Mouse (Mus musculus) hindbrain, embryonic 16.5 days (tissue): Measurements from ENCODE around the gene Osbp2. TPM values are rescaled to one million over a fixed set of nuclear protein-coding genes. Genes with fewer than 3 reads are reported as not detected.

Experiments used
- ATAC-seq: fragments of 200-750 bp; cut with Nextera tagmentation; 2 replicates; pipeline ENCODE4 v1.8.0; 2017; ENCODE audit warnings: moderate TSS enrichment, moderate library complexity
- H3K27ac ChIP-seq: fragments of 300-500 bp; sonication (generic); 2 replicates; pipeline ENCODE4 v1.5.1; 2014; ENCODE audit warnings: low read depth, mild to moderate bottlenecking, control low read depth, low read length, moderate library complexity
- H3K27me3 ChIP-seq: fragments of 300-500 bp; sonication (generic); replicated peaks from 2 replicates; pipeline ENCODE4 v1.6.1; 2014; ENCODE audit warnings: low read length; ENCODE audit not compliant: control insufficient read depth, insufficient read depth
- H3K36me3 ChIP-seq: fragments of 300-500 bp; sonication (generic); 2 replicates; pipeline ENCODE4 v1.6.1; 2014; ENCODE audit warnings: mild to moderate bottlenecking, low read length, moderate library complexity, mixed read lengths; ENCODE audit not compliant: control insufficient read depth, insufficient read depth
- H3K4me1 ChIP-seq: fragments of 300-500 bp; sonication (generic); 2 replicates; pipeline ENCODE4 v1.6.1; 2014; ENCODE audit warnings: low read depth, low read length; ENCODE audit not compliant: control insufficient read depth, insufficient read depth
- H3K4me2 ChIP-seq: fragments of 300-500 bp; sonication (generic); 2 replicates; pipeline ENCODE4 v1.6.1; 2014; ENCODE audit warnings: mild to moderate bottlenecking, low read length, control low read depth, moderate library complexity
- H3K4me3 ChIP-seq: fragments of 300-500 bp; sonication (generic); 2 replicates; pipeline ENCODE4 v1.5.1; 2014; ENCODE audit warnings: mild to moderate bottlenecking, low read length, control low read depth, moderate library complexity
- H3K9ac ChIP-seq: fragments of 300-500 bp; sonication (generic); 2 replicates; pipeline ENCODE4 v1.6.1; 2014; ENCODE audit warnings: low read depth, mild to moderate bottlenecking, control low read depth, low read length, moderate library complexity
- H3K9me3 ChIP-seq: fragments of 300-500 bp; sonication (generic); 2 replicates; pipeline ENCODE4 v1.6.1; 2014; ENCODE audit warnings: mild to moderate bottlenecking, low read length, moderate library complexity; ENCODE audit not compliant: control insufficient read depth
- WGBS: fragments of 180-500 bp; shearing (Covaris S2); extraction: QIAGEN DNeasy Blood & Tissue Kit; methylation state at CpG from one replicate; pipeline ENCODE4 v1.1.7; 2014; 5-methylcytosine and 5-hydroxymethylcytosine counted together
- polyA plus RNA-seq: library from polyadenylated mRNA; unstranded; fragments of >200 nt; fragmentation: Nextera tagmentation; extraction: Ambion mirVana; gene quantifications from 2 replicates; pipeline ENCODE4 v1.2.1, GENCODE M21; 2015

Gene Osbp2
- polyA plus RNA-seq, 1 experiment from 2014 or later, result 34.8 TPM

DNA sequence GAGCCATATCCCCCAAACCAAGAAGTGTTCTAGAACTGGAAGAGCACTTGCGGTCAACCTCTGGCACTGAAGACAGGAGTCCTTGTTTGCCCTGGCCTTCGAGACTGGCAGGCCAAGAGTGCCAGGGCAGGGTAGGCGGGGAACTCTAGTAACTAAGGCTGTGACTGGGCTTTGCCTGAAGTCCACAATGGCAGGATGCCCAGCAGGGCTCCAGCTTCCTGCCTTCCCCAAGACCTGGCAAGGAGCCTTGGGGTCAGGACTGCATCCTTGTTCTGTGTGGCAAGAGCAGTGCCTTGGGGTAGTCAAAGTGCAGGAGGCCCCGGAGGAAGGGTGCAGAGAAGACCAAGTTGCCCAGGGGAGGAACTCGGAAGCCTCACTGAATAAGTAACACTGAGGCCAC is 39.3 kb upstream of the Osbp2 start:
- no peaks in the 10 kb centered on the region for H3K9me3 ChIP-seq
- 0 out of 2 replicates have a peak overlapping the region, but pooled peaks have one; percentile 13 for H3K27ac ChIP-seq
- peaks cover 3% of the 10 kb centered on the region; the same call in 1 of the 2 replicates for H3K36me3 ChIP-seq
- no peak overlapping the region for H3K9ac ChIP-seq
- WGBS, result 64% methylated on average over 5 of the region's 5 CpGs
- H3K4me1 ChIP-seq, result no peaks in the 10 kb centered on the region; the same call in 1 of the 2 replicates
- no peak overlapping the region for H3K4me2 ChIP-seq
- H3K4me3 ChIP-seq, result no peak overlapping the region
- no peaks in the 10 kb centered on the region for H3K27me3 ChIP-seq
- ATAC-seq, result peak; percentile 54

DNA sequence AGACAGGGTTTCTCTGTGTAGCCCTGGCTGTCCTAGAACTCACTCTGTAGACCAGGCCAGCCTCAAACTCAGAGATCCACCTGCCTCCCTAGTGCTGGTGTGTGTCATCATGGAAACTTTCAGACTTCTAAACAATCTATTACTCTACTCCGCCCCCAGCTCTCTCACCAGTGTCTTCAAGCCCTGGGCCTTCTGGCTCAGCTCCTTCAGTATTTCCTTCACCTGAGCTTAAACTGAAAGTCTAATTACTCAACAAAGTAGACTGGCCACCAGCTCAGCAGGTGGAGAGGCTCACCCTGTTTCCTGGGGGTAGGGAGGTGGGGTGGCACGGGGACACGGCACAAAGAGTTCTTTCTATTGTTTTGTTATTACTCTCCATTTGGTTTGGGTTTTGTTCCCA is 38.8 kb upstream of the Osbp2 start:
- Histone ChIP-seq H3K36me3 (peaks cover 3% of the 10 kb centered on the region; the same call in 1 of the 2 replicates), H3K4me3 (no peak overlapping the region), H3K27me3 (no peaks in the 10 kb centered on the region), H3K4me2 (no peak overlapping the region), H3K9ac (no peak overlapping the region), H3K4me1 (no peaks in the 10 kb centered on the region; the same call in 1 of the 2 replicates), H3K9me3 (no peaks in the 10 kb centered on the region), H3K27ac (no peak overlapping the region)
- no peak for ATAC-seq
- WGBS, result 89% methylated on average over 3 of the region's 3 CpGs

DNA sequence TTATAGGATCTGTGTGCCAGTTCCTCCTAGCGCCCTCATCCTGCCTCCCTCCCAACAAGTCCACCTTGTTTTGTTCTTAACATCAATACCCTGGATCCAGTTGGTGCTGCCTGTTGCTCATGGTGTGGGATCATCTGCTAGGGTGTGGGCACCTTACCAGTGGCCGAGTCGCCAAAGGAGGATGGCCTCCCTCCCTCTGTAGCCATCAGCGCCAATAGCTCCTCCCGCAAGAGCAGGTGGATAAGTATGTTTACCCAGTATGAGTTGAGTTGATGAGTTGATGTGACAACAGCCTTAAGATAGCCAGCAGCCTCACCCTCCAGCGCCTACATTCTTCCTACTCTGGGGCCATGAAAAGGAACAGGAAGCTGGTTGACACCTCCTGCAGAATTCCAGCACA is 36.6 kb upstream of the Osbp2 start:
- Histone ChIP-seq H3K9ac (no peak overlapping the region), H3K27ac (no peak overlapping the region), H3K9me3 (no peaks in the 10 kb centered on the region), H3K4me3 (no peak overlapping the region), H3K4me2 (no peak overlapping the region), H3K27me3 (no peaks in the 10 kb centered on the region), H3K4me1 (no peaks in the 10 kb centered on the region; the same call in 1 of the 2 replicates), H3K36me3 (peaks cover 6% of the 10 kb centered on the region)
- ATAC-seq, result no peak
- WGBS, result 89% methylated on average over 6 of the region's 6 CpGs

DNA sequence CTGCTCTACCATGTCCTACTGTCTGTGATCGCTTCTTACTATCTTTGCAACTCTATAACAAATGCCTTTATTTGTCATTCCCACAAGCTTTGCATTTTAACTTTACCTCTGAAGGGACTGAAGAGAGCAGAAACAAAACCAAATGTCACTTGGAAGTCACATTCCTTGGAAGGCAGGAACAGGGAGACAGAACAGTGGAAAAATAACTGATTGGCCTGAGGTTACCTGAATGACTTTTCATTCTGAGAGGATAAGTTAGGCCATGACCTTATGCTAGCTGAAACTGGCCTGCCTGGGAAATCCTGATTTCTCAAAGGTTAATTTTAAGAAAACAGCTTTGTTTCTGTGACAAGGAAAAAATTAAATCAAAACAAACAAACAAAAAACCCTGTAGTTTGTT is 32.2 kb upstream of the Osbp2 start:
- WGBS, result 91% methylated on average over 1 of the region's 1 CpGs
- Histone ChIP-seq H3K9ac (no peak overlapping the region), H3K4me2 (no peak overlapping the region; the same call in 1 of the 2 replicates), H3K9me3 (no peaks in the 10 kb centered on the region), H3K27me3 (no peaks in the 10 kb centered on the region), H3K4me1 (peaks cover 6% of the 10 kb centered on the region), H3K27ac (no peak overlapping the region), H3K36me3 (peaks cover 6% of the 10 kb centered on the region), H3K4me3 (no peak overlapping the region)
- no peak for ATAC-seq

DNA sequence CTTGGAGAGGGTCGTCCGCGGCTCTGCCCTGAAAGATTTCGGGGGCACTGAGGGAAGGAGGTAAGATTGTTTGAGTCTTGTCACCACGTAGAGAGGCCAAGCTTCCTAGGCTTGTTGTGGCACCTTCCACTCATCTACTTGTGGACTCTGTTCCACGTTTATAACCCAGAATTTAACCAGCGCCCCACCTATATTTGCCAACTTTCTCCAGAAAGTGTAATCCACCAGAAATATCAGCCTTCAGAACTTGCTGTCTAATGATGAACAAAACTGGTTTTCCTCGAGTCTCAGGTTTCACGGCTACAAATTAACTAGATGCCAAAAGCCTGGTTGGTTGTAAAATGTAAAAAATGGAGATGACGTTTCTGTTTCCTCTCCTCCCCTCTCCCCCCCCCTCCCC is 31.8 kb upstream of the Osbp2 start:
- Histone ChIP-seq H3K36me3 (peaks cover 6% of the 10 kb centered on the region), H3K27me3 (no peaks in the 10 kb centered on the region), H3K4me3 (peak overlapping the region; percentile 57), H3K27ac (peak overlapping the region; percentile 68), H3K9ac (peak overlapping the region; percentile 65), H3K4me1 (peaks cover 6% of the 10 kb centered on the region), H3K9me3 (no peaks in the 10 kb centered on the region), H3K4me2 (peak overlapping the region; percentile 71)
- WGBS, result 3% methylated on average over 10 of the region's 10 CpGs
- no peak for ATAC-seq

DNA sequence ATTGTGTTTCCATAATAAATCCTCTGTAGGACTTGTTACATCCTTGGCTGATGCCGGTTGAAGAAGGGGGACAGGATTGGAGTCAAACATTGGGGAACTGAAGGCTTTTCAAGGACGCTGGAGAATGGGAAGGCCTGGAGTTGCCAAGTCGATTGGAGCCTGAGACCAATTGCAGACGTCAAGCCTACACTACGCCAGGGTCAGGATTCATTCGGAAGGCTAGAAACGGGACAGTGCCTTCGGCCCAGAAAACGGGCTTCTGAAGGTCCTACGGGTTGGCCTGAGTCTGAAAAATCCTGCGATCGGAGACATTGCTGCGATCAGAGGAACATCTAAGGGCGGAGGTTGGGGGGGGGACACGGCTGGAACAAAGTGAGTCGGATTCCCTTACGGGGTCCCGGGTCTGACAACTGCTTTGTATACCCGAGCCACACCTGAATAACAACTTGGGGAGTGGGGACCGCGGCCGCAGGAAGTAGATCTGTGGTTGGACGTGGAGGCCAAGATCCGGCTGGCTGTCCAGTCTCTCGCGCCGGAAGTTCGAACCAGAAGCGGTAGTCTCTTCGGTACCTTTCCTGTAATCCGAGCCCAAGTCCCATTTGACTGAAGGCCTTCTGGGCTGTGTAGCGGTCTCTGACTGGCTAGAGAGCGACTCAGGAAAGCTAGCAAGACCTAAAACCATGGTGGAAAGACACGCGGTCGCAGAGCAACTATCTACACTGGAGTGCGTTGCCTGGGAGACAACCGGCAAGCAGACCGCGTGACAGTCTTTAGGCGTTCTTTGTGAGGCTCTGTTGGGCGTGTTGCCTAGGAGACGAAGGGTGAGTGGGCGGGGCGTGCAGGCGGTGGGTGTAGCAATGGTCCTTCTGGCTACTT is 30.9 kb upstream of the Osbp2 start, which contains the start of the genes 4921536K21Rik and Dusp18:
Gene 4921536K21Rik (minus strand): TSS at position 693 of the 876 bp plus-strand sequence.
Gene Dusp18 (plus strand): TSS at position 835 of the 876 bp plus-strand sequence.
- Histone ChIP-seq H3K27ac (peak within 1 kb of the TSS; percentile 68), H3K4me3 (peak within 1 kb of the TSS; percentile 57), H3K9me3 (no peaks in the 10 kb centered on the region), H3K27me3 (no peaks in the 10 kb centered on the region), H3K36me3 (peaks cover 6% of the 10 kb centered on the region), H3K4me2 (peak within 1 kb of the TSS; percentile 71), H3K9ac (peak within 1 kb of the TSS; percentile 65), H3K4me1 (peaks cover 6% of the 10 kb centered on the region)
- peak; percentile 99 for ATAC-seq
- WGBS, result 2% methylated on average over 46 of the region's 46 CpGs

DNA sequence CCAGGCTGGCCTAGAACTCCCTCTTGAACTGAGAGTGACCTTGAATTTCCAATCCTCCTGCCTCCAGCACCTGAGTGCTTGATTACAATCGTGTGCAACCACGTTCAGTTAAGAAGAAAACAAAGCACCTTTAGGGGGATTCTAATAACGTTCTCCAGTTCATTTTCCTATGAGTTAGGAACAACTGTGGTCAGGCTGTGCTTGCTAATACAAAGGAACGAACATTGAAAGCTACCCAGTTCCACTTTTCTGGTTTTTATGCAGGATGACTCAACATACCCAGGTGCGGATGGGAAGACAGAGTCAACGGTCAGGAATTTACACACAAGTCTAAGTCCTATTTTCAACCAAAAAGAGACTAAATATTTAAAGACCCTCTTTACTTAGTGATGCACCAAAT is 30.3 kb upstream of the Osbp2 start:
- Histone ChIP-seq H3K9me3 (no peaks in the 10 kb centered on the region), H3K27me3 (no peaks in the 10 kb centered on the region), H3K36me3 (peaks cover 6% of the 10 kb centered on the region), H3K9ac (no peak overlapping the region), H3K4me2 (peak overlapping the region; percentile 71), H3K27ac (no peak overlapping the region), H3K4me1 (peaks cover 6% of the 10 kb centered on the region), H3K4me3 (no peak overlapping the region; the same call in 1 of the 2 replicates)
- WGBS, result 80% methylated on average over 6 of the region's 6 CpGs
- ATAC-seq, result no peak

DNA sequence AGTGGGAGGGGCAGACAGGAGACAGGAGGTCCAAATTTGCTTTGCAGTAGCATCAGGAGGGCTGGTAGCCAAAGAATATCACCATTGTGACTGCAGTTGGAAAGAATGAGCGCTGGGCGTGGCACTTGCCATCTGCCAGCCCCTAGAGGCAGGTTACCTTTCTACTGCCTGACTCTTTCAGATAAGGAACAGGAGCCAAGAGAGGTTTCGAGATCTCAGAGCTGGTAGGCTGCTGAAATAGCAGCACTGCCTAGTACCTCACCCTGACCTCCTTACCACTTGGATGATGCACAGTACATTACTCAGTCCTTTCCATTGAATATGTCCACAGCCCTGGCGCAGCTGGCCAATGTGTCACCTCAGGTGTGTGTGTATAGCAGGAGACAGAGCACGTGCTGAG is 23.6 kb upstream of the Osbp2 start:
- no peaks in the 10 kb centered on the region for H3K36me3 ChIP-seq
- H3K27me3 ChIP-seq, result no peaks in the 10 kb centered on the region
- H3K9me3 ChIP-seq, result no peaks in the 10 kb centered on the region
- ATAC-seq, result no peak
- no peak overlapping the region for H3K27ac ChIP-seq
- 70% methylated on average over 5 of the region's 5 CpGs for WGBS
- H3K4me1 ChIP-seq, result no peaks in the 10 kb centered on the region
- no peak overlapping the region for H3K4me2 ChIP-seq
- no peak overlapping the region for H3K9ac ChIP-seq
- no peak overlapping the region for H3K4me3 ChIP-seq

DNA sequence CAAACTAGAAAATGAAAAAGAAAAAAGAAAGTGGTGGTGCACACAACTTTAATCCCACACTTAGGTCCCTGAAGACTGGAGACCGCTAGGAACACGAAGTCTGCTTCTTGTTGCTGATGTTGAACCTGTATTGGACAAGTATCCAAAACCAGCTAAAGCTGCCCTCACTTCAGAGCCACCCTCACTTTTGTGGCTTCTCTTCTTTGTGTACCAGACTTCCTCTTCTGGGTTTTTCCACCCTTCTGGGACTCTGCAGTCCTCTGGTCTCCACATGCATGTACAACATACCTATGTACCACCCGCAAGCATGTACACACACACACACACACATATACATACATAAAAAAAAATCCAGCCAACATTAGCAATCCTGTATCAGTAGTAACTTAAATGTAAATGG is 20.0 kb upstream of the Osbp2 start:
- WGBS, result 93% methylated on average over 3 of the region's 3 CpGs
- ATAC-seq, result no peak
- no peak overlapping the region for H3K4me3 ChIP-seq
- H3K4me2 ChIP-seq, result no peak overlapping the region
- H3K27me3 ChIP-seq, result no peaks in the 10 kb centered on the region
- H3K27ac ChIP-seq, result no peak overlapping the region
- no peaks in the 10 kb centered on the region for H3K36me3 ChIP-seq
- H3K9me3 ChIP-seq, result no peaks in the 10 kb centered on the region
- H3K9ac ChIP-seq, result no peak overlapping the region
- no peaks in the 10 kb centered on the region for H3K4me1 ChIP-seq
